Mouse (Mus musculus) CD4-positive helper T cell, adult 2 months (primary cell): ENCODE measurements around the gene Hist1h1b.
"Not testable (repeated sequence)": the region's sequence is repeated elsewhere in the genome, so short reads cannot be mapped to it uniquely, and the experiment has no call there.

Experiments
- DNase-seq: peaks from one replicate; pipeline ENCODE4 v3.0.0-alpha.2; 2012; ENCODE audit warnings: low read depth, missing footprints, low spot score

The Hist1h1b gene

DNA sequence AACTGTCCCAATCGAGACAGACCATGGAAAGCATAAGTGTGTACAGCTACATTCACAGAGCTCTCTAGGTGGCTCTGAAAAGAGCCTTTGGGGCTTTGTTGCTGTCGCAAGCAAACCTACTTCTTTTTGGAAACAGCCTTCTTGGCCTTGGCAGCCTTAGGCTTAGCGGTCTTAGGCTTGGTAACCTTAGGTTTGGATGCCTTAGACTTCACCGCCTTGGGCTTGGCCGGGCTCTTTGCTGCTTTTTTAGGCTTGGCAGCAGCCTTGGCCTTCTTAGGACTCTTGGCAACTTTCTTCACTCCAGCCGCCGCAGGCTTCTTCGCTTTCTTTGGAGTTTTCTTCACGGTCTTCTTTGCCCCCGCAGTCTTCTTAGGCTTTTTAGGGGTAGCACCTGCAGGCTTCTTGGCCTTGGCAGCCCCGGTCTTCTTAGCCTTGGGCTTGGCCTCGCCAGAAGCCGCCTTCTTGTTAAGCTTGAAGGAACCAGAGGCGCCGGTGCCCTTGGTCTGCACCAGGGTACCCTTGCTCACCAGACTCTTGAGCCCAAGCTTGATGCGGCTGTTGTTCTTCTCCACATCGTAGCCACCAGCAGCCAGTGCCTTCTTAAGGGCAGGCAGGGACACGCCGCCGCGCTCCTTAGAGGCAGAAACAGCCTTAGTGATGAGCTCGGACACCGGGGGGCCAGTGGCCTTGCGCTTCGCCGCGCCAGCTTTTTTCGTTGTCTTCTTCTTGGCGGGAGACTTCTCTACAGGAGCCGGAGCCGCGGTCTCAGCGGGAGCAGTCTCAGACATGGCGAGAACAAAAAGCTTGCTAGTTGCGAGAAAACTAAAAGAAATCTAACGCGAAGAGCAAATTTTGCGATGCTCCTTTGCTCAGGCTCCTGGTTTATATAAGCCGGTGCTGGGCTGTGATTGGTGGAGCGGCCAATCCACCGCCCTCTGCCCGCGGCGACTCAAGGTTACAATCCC lies at the start of gene Hist1h1b:
Gene Hist1h1b, minus strand, starts transcription at position 859 of the 965 bp plus-strand sequence.
- DNase-seq: peak; percentile 65

DNA sequence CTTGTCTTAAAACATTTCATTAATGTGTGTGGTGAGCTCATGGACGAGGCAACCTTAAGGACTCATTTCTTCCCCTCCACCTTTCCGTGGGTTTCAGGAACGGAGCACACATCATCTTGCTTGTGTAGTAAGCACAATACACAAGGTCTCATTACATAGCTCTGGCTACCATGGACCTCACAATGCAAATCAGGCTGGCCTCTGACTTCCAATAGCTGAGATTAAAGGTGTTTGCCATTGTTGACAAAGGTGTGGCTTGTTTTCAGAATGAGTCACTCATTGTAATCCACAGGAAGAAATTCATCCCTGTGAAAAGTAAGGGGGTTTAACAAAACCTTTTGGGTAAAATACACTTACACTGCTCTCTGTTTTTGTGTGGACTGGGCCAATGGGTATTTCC lies 48.1 kb upstream of the Hist1h1b start:
- DNase-seq: peak; percentile 1

DNA sequence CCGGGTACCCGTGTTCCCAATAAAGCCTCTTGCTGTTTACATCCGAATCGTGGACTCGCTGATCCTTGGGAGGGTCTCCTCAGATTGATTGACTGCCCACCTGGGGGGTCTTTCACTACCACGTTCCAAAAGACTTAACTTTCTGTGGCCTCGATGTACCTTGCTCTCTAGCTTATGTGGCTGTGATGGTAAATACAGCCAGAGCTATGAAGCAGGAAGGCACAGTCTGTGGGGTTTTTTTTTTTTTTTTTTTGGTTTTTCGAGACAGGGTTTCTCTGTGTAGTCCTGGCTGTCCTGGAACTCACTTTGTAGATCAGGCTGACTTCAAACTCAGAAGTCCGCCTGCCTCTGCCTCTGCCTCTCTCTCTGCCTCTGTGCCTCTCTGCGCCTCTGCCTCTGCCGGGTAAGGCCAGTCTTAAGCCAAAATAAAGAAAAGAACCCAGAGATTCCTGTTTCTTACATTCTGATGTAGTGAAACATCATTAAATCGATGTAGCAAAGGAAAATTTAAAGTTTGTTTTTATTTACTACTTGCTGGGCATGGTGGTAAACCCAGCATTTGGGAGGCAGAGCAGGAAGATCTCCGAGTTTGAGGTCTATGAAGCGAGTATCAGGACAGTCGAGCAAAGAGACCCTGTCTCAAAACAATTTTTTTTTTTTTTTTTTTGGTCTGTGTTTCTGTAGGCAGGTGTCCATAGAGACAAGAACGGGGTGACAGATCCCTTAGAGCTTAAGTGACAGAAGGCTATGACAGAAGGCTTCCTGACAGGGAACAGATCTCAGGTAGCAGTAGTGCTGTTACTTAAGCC lies 39.9 kb upstream of the Hist1h1b start:
- DNase-seq: not testable (repeated sequence)

DNA sequence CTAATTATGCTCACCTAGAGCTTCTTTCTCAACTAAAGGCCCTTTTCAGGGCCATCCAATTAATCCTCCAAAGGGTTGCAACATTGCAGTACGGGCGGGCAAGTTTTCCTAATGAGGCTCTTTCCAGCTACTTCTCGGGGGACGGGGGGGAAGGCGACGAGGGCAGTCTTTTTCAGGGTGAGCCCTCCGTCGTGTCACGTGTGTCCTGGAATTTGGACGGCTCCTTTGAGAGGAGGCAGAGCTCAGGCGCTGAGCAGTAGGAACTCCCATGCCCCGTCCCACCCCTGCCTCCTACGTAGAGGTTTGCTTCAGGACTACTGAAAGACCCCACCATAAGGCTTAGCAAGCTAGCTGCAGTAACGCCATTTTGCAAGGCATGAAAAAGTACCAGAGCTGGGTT lies 31.7 kb upstream of the Hist1h1b start:
- DNase-seq: not testable (repeated sequence)

DNA sequence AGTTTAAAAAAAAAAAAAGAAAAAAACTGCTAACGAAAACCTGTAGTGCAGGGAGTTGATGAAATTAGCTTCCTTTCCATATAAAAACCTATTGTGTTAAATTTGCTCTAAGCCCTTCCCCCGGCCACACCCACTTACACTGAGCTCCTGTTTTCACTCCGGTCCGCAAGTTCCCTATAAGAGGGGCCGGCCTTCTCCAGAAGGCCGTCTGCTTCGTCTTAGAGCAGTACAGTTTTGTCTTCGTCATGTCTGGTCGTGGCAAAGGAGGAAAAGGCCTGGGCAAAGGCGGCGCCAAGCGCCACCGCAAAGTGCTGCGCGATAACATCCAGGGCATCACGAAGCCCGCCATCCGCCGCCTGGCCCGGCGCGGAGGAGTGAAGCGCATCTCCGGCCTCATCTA lies 31.1 kb upstream of the Hist1h1b start, which contains the start of gene Hist1h4m:
Gene Hist1h4m, plus strand, starts transcription at position 208 of the 400 bp plus-strand sequence.
- not testable (repeated sequence) for DNase-seq

DNA sequence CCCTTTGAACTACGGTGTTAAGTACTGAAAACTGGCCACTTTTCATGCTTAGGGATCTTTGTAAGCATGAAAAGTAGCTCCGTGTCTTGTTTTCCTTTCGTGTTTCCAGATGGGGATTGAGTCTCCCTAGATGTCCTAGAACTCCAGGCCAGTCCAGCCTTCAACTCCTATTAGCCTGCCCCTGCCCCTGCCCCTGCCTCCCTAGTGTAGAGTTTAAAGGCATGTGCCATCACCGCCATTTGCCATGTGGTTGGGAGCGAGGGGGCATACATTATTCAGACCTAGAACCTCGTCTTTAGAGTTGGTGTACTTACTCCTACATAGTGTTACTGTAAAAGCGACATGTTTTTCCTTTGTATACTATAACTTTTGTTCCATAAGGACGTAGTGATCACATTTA lies 30.6 kb upstream of the Hist1h1b start:
- DNase-seq: not testable (repeated sequence)

DNA sequence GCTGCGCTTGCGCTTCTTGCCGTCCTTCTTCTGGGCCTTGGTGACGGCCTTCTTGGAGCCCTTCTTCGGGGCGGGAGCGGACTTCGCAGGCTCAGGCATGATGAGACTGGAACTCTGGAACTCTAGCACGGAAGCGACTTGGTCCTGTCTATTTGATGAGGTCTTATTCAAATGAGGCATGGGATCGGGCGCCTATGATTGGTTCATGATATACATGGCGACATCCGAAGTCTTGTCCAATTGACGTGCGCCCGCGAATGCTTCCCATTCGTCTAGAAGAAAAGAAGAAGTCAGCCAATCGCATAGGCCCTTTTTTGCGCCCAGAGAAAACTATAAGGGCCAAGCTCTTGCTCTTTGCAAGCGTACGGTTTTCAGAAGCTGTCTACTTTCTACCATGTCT lies 29.6 kb upstream of the Hist1h1b start, which contains the start of the genes Hist1h2bq and Hist1h2ao:
Gene Hist1h2bq, minus strand, starts transcription at position 125 of the 400 bp plus-strand sequence.
Gene Hist1h2ao, plus strand, starts transcription at position 393 of the 400 bp plus-strand sequence.
- not testable (repeated sequence) for DNase-seq

DNA sequence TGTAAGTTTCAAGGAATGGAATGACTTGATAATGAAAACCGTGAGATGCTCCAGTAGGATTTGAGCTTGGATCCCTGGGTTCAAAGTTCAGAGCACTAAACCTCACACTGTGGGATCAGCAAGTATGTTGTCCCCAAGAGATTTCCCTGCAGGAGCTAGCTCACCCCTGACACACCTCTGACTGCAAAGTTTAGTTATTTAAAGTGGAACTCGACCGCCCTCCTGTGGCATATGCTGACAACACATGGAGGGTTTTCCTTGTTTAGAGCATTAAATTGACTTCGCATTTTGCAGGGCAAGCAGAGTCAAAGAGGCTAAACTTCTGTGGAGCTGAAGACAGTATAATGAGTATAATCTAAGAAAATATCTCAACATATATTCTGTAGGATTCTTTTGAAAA lies 22.6 kb upstream of the Hist1h1b start:
- DNase-seq: not testable (repeated sequence)

DNA sequence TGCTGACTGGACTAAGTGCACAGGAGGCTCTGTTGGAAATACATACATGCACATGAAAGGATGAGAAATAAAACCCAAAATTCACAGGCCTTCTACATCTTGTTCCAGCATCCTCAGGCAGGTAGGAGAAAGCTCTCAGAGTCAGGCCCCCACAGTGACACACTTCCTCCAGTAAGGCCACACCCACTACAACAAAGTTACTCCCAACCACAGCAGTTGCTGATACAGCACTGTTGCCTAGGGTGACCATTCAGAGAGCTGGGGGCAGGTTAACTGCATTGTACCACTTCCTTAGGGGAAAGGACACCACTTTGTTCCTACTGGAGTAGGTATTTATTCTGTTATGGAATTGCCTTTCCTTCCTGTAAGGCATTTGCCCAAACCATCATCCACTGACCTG lies 16.7 kb upstream of the Hist1h1b start:
- not testable (repeated sequence) for DNase-seq

DNA sequence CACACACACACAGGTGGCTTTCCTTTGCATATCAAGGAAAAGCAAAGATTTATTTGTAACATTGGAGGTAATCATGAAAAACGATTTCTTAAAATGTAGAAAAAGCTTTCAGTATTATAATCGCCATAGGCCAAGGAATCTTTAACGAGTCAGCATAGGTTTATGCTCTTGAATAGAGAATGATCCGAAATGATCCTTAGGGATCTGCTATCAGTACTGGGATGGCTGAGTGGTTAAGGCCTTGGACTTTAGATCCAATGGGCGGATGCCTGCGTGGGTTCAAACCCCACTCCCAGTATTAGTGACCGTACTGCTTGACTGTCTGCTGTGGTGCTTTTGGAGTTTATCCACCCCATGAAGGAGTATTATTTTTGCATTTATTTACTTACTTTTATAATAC lies 15.2 kb upstream of the Hist1h1b start:
- DNase-seq: no peak

DNA sequence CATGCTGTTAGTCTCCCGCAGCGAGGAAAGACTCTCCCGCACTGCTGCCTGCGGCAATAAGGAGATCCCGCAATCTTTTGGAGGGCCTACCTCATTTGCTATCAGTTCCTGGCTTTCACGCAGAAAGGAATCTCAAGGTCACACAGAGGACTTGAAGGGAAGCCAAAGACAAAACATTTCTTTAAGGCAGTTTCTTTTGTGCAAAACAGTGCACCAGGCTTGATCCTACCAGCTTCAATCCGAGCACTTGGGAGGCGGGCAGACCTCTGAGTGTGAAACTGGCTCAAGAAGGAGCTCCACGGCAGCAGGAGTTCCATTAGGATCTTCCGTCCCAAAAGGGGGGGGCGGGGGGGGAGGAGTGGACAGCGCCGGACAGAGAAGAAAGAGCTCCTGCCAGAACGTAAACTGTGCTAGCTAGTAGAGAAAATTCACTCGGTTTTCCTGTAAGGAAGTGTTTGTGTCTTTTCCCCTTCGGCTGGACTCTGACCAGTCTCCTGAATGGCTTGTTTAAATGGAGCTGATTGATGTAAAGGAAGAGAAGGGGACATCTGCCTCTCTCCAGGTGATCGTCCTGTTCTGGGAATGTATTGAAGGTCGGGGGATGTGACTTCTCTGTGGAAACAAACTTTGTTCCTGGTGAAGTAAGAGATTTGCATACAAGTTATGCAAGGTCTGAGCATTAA lies 10.3 kb upstream of the Hist1h1b start:
- DNase-seq: no peak

DNA sequence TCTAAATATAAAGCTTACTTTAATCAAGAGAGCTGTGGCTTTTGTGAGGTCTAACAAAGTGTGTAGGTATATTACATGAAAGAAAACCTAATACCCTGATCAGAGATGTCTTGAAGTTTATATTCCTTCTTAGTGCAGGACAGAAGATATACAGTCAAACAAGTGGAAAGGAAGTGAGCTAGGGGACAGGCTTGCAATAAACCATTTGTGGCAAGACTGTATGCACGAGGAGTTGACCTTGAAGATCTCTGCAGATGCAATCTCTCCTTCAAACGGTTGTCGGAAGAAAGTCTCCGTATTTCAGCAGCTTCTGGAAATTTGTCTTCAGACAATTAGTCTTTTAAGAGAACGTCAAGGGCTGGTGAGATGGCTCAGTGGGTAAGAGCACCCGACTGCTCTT lies 9.5 kb upstream of the Hist1h1b start:
- DNase-seq: no peak

DNA sequence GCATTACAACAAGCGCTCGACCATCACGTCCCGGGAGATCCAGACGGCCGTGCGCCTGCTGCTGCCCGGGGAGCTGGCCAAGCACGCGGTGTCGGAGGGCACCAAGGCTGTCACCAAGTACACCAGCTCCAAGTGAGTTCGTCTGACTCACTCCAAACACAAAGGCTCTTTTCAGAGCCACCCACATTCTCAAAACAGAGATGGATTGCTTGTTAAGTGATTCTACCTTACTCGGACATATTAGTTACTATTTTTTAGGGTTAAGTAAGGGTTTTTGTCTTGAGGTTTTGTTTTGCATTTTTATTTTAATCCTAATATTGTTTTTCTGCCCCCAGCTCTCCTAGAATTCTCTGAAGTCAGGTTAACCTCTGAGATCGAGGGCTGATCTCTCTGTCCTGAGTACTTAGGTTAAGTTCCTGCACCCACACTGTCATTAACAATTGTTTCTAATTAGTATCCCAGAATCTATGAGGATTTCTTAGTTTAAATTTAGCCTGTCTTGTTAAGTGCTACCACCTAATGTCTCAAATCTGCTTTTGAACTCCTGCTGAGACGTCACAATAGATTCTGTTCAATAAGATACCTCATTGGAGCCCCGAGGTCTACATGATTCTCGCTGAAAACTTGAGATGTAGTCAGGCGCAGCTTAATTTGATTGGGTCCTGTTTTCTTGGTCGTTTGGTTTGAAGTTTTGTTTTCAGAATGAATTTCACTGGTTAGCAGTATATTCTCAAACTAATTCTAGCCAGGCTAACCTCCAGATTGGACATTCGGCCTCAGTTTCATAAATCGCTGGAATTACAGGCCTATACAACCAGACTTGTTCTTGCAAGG lies 7.6 kb upstream of the Hist1h1b start:
- DNase-seq: peak; percentile 9

DNA sequence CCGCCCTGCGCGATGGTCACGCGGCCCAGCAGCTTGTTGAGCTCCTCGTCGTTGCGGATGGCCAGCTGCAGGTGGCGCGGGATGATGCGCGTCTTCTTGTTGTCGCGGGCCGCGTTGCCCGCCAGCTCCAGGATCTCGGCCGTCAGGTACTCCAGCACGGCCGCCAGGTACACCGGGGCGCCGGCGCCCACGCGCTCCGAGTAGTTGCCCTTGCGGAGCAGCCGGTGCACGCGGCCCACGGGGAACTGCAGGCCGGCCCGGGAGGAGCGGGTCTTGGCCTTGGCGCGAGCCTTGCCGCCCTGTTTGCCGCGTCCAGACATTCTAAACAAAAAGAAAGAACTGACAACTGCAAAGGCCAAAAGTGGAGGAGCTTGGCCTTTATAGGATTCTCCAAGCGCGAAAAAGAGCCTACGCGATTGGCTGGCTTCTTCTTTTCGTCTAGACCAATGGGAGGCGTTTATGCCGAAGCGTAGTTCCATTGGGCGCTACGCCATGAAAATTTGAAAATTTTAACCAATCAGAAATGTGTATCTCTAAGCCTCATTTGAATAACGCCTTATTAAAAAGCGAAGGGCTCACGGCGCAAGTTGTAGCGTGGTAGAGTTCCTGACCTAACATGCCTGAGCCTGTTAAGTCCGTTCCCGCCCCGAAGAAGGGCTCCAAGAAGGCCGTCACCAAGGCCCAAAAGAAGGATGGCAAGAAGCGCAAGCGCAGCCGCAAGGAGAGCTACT lies 6.6 kb upstream of the Hist1h1b start, which contains the start of the genes Hist1h2an and Hist1h2bp:
Gene Hist1h2an, minus strand, starts transcription at position 320 of the 731 bp plus-strand sequence.
Gene Hist1h2bp, plus strand, starts transcription at position 563 of the 731 bp plus-strand sequence.
- peak; percentile 94 for DNase-seq

DNA sequence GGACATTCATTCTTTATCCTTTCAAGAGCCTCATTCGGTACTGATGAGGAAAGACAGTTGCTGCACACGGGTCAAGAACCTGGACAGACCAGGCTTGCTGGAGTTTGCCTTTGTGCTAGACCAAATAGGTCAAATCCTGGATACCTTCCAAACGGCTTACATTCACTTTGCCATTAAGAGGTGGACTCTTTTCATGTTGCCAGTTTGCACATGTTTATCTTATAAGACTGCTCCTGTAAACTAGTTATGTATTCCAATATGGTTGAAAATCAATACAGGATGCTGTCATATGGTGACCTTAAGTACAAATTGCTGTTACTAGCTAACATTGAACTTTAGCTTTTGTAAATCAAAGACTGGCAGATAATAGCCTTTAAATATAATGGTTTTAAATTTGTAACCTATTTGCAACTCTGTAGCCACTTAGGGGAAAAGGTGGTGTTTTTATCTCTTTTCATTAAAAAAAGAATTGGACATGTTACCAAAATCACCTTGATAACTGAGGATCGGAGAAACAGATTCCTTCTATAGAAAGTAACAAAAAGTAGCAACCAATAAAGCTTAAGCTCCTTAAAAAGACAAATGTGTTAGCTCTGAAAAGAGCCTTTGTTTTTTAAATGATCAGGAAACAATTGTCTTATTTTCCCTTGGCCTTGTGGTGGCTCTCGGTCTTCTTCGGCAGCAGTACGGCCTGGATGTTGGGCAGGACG lies 5.9 kb upstream of the Hist1h1b start:
- peak; percentile 39 for DNase-seq

DNA sequence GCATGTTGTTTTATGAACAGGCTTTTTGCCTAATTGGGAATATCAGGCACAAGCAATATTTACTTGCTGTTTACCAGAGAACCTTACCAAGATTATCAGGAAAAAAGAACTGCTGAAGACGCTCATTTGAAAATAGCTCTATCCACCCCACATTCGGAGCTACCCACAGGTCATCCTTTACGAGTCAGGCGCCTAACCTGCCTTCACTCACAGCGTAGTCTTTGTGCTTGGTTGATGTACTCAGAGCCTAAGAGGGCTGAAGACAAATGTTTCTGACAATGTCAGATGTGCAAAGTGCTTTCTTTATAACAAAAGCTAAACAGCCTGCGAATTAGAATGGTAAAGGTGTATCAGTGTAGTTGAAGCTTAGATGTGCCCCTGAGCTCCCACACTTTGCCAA lies 3.9 kb upstream of the Hist1h1b start:
- no peak for DNase-seq

DNA sequence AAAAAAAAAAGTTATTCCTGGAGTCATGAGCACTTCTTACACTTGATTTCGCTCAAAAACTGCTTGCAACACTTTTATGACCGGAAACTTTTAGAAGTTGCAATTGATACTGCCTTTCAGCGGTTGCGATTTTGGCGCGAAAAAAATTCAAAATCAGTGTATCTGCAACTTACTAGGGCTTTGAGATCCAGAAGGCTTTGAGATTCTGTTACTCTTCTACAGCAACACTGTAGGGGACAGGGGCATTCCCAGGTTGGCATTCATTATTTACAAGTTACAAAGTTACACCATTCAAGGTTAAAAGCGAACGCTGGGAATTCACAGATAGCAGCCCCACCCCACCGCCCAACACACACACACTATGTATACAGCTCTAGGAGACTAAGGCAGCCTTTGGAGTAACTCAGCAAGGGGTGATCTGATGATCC lies 3.3 kb upstream of the Hist1h1b start:
- DNase-seq: peak; percentile 69

DNA sequence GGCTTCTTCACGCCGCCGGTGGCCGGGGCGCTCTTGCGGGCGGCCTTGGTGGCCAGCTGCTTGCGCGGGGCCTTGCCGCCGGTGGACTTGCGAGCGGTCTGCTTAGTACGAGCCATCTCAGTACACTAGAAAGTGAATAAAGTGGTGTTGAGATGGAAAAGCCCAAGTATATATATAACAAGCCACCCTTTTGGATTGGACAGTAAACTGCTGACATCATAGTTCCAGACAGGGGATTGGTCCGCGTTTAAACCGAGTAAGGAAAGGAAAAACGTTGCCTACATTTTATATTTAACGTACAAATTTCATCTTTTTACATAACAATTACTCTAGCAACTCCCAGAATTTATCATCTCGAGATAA lies 2.8 kb upstream of the Hist1h1b start, which contains the start of gene Hist1h3i:
Gene Hist1h3i, minus strand, starts transcription at position 116 of the 363 bp plus-strand sequence.
- peak; percentile 89 for DNase-seq
